Mouse (Mus musculus) hindbrain, embryonic 14.5 days (tissue): Measurements from ENCODE around the gene Rngtt. TPM values are rescaled to one million over a fixed set of nuclear protein-coding genes. Genes with fewer than 3 reads are reported as not detected.

Source experiments
- ATAC-seq: fragments of 200-750 bp; cut with Nextera tagmentation; 2 replicates; pipeline ENCODE4 v1.8.0; 2017; ENCODE audit warnings: moderate number of reproducible peaks, mild to moderate bottlenecking, moderate TSS enrichment, moderate library complexity; ENCODE audit not compliant: low FRiP score
- DNase-seq: peaks from one replicate; pipeline ENCODE4 v3.0.0-alpha.2; 2015; ENCODE audit warnings: low spot score
- H3K27ac ChIP-seq: fragments of 300-500 bp; sonication (generic); 2 replicates; pipeline ENCODE4 v1.5.1; 2014; ENCODE audit warnings: mild to moderate bottlenecking, moderate library complexity
- H3K27me3 ChIP-seq: fragments of 300-500 bp; sonication (generic); 2 replicates; pipeline ENCODE4 v1.6.1; 2014; ENCODE audit warnings: mild to moderate bottlenecking, low read length, mixed read lengths; ENCODE audit not compliant: control insufficient read depth, insufficient read depth
- H3K36me3 ChIP-seq: fragments of 300-500 bp; sonication (generic); replicated peaks from 2 replicates; pipeline ENCODE4 v1.6.1; 2014; ENCODE audit not compliant: control insufficient read depth, insufficient read depth
- H3K4me1 ChIP-seq: fragments of 300-500 bp; sonication (generic); replicated peaks from 2 replicates; pipeline ENCODE4 v1.6.1; 2014; ENCODE audit warnings: antibody characterized with exemption, low read length, mixed read lengths; ENCODE audit not compliant: control insufficient read depth, insufficient read depth
- H3K4me2 ChIP-seq: fragments of 300-500 bp; sonication (generic); replicated peaks from 2 replicates; pipeline ENCODE4 v1.6.1; 2014; ENCODE audit warnings: mild to moderate bottlenecking, moderate library complexity
- H3K4me3 ChIP-seq: fragments of 300-500 bp; sonication (generic); replicated peaks from 2 replicates; pipeline ENCODE4 v1.5.1; 2014; ENCODE audit warnings: mild to moderate bottlenecking, low read length
- H3K9ac ChIP-seq: fragments of 300-500 bp; sonication (generic); 2 replicates; pipeline ENCODE4 v1.6.1; 2014
- H3K9me3 ChIP-seq: fragments of 300-500 bp; sonication (generic); 2 replicates; pipeline ENCODE4 v1.6.1; 2016; ENCODE audit warnings: low read length; ENCODE audit not compliant: control insufficient read depth
- WGBS: fragments of 180-500 bp; shearing (Covaris S2); extraction: QIAGEN DNeasy Blood & Tissue Kit; methylation state at CpG from one replicate; pipeline ENCODE4 v1.1.7; 2014; 5-methylcytosine and 5-hydroxymethylcytosine counted together
- polyA plus RNA-seq: library from polyadenylated mRNA; unstranded; fragments of >200 nt; fragmentation: Nextera tagmentation; extraction: Ambion mirVana; gene quantifications from 2 replicates; pipeline ENCODE4 v1.2.1, GENCODE M21; 2014

Rngtt gene
- polyA plus RNA-seq, 1 experiment from 2014 or later = 26.5 TPM

DNA sequence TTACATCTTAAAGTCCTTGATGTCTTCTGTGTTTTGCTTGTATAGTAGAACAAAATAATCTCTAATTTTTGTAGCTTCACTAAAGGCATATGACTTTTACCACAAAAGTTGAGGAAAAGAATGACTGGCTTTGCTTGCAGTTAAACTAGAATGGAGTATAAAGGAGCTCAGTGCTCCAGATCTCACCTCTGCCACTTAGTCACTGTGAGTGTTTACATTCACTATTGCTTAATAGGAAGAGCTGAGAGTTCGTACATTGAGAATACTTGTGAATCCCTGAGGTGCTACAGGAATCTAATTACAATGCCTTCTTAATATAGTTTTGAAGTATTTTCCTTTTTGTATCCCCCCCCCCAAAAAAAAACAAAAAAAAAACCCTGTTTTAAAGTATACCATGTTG lies 154.3 kb downstream of the Rngtt start:
- Histone ChIP-seq H3K4me3 (no peak overlapping the region), H3K36me3 (no peaks in the 10 kb centered on the region), H3K9ac (no peak overlapping the region), H3K27me3 (no peaks in the 10 kb centered on the region), H3K4me1 (no peaks in the 10 kb centered on the region), H3K4me2 (no peak overlapping the region), H3K27ac (no peak overlapping the region), H3K9me3 (no peaks in the 10 kb centered on the region)
- ATAC-seq (no peak), DNase-seq (no peak)
- WGBS = 77% methylated on average over 1 of the region's 1 CpGs

- ATAC-seq (no peak), DNase-seq (no peak)
- Histone ChIP-seq H3K4me3 (no peak overlapping the region), H3K9ac (no peak overlapping the region), H3K36me3 (no peaks in the 10 kb centered on the region), H3K27ac (no peak overlapping the region), H3K4me1 (no peaks in the 10 kb centered on the region), H3K27me3 (no peaks in the 10 kb centered on the region), H3K4me2 (no peak overlapping the region), H3K9me3 (no peaks in the 10 kb centered on the region)
- 92% methylated on average over 3 of the region's 3 CpGs for WGBS
Observed at GRCm38 (mm10) chr4:33465871-33466270, 155.8 kb downstream of the Rngtt start.

DNA sequence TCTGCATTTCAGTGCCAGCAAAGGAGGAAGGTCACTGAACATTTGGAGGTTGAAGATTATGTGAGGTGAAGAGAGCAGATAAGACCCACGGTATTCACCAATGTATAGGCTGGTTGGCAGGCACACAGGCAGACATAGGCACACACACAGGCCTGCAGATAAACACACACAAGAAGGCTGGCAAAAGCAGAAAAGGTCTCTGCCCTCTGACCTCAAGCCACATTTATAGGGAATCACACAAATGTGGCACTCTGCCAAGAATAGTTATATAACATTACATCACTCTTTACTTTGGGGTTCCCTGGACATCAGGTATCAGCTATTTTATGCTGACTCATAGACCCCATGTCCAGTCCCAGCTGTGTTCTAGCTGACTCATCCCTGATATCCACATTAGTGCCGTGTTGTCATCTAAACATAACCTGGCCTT lies 156.9 kb downstream of the Rngtt start:
- H3K4me2 ChIP-seq = no peak overlapping the region
- 89% methylated on average over 2 of the region's 2 CpGs for WGBS
- H3K27ac ChIP-seq = no peak overlapping the region
- no peaks in the 10 kb centered on the region for H3K9me3 ChIP-seq
- no peak for DNase-seq
- no peak for ATAC-seq
- no peaks in the 10 kb centered on the region for H3K36me3 ChIP-seq
- no peak overlapping the region for H3K4me3 ChIP-seq
- H3K27me3 ChIP-seq = no peaks in the 10 kb centered on the region
- H3K9ac ChIP-seq = no peak overlapping the region
- no peaks in the 10 kb centered on the region for H3K4me1 ChIP-seq

GRCm38 (mm10) chr4:33467627-33468026 lies 157.5 kb downstream of the Rngtt start:
- H3K36me3 ChIP-seq = no peaks in the 10 kb centered on the region
- H3K9ac ChIP-seq = no peak overlapping the region
- DNase-seq (no peak), ATAC-seq (no peak)
- no peaks in the 10 kb centered on the region for H3K4me1 ChIP-seq
- H3K4me2 ChIP-seq = no peak overlapping the region
- no peak overlapping the region for H3K27ac ChIP-seq
- H3K9me3 ChIP-seq = no peaks in the 10 kb centered on the region
- no peaks in the 10 kb centered on the region for H3K27me3 ChIP-seq
- H3K4me3 ChIP-seq = no peak overlapping the region
- WGBS = 87% methylated on average over 1 of the region's 1 CpGs

GRCm38 (mm10) chr4:33468151-33468550 lies 158.0 kb downstream of the Rngtt start:
- H3K4me1 ChIP-seq = no peaks in the 10 kb centered on the region
- no peaks in the 10 kb centered on the region for H3K36me3 ChIP-seq
- H3K4me3 ChIP-seq = no peak overlapping the region
- no peaks in the 10 kb centered on the region for H3K9me3 ChIP-seq
- DNase-seq = no peak
- H3K9ac ChIP-seq = no peak overlapping the region
- no peak overlapping the region for H3K4me2 ChIP-seq
- ATAC-seq = no peak
- H3K27me3 ChIP-seq = no peaks in the 10 kb centered on the region
- 87% methylated on average over 3 of the region's 3 CpGs for WGBS
- no peak overlapping the region for H3K27ac ChIP-seq

DNA sequence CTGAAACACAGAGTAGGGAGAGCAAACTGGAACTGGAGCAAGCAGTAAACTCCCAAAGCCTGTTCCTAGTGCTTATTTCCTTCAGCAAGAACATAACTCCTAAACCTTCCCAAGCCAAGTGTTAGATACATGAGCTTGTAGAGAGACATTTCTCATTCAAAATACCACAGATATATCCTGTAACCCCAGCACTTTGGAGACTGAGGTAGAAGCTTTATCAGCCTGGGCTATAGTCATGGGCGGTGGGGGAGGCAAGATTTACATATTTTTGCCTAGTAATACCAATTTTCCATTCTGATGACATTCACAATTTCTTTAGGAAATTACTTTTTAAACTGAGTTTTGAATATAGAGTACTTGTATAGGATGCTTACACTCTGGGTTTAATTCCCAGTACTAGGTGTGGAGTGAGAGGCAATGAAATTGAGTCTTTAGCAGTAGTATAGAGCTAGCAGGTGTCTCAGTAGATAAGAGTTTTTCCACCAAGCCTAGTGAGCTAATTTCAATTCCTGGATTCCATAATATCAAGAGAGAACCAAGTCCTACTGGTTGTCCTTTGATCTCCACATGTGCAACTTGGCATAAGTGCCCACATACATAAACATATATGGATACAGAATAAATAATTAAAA lies 160.7 kb downstream of the Rngtt start:
- H3K9me3 ChIP-seq = no peaks in the 10 kb centered on the region

DNA sequence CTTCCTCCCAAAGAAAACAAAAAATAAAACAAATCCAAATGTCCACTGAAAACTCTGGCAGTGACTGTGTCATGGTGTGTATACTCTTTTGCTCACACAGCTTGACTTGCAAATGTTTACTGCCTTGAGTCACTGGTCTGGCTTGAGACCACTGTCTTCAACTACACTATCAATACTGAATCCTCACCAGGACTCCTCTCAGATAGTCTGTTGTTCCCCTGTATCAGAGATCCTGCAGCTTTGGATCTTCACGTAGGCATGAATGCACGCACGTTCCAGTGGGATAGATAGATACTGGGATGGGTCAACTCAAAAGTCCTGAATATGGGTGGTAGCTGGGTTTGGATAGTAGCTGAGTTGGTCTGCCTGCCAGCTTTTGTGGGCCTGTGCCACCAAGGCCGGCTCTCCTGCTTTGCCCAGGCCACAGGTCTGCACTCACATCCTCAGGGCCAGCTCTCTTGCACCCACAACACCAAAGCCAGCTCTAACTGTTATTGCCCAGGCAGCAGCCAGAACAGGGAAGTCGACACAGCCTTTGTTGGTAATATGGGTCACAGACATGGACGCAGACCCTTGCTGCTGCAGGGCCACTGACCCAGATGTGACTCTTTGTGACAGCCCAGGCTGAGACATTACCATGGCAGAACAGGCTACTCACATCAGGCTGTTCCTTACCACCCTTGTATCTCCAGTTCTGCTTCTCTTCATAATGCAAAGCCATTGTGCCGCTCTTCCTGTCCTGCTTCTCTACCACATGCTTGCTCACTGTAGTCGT lies 168.1 kb downstream of the Rngtt start:
- H3K9me3 ChIP-seq = no peaks in the 10 kb centered on the region
- no peaks in the 10 kb centered on the region for H3K4me1 ChIP-seq
- ATAC-seq = no peak
- no peak overlapping the region for H3K4me3 ChIP-seq
- no peak overlapping the region for H3K9ac ChIP-seq
- H3K4me2 ChIP-seq = no peak overlapping the region
- DNase-seq = no peak
- 91% methylated on average over 8 of the region's 8 CpGs for WGBS
- no peaks in the 10 kb centered on the region for H3K36me3 ChIP-seq
- no peaks in the 10 kb centered on the region for H3K27me3 ChIP-seq
- no peak overlapping the region for H3K27ac ChIP-seq

More for the DNA sequence above, 160.7 kb downstream of the Rngtt start:
- Histone ChIP-seq H3K27me3 (no peaks in the 10 kb centered on the region), H3K36me3 (no peaks in the 10 kb centered on the region), H3K4me2 (no peak overlapping the region), H3K9ac (no peak overlapping the region), H3K27ac (no peak overlapping the region), H3K4me1 (no peaks in the 10 kb centered on the region), H3K4me3 (no peak overlapping the region)
- ATAC-seq (no peak), DNase-seq (no peak)
- 100% methylated on average over 1 of the region's 1 CpGs for WGBS

DNA sequence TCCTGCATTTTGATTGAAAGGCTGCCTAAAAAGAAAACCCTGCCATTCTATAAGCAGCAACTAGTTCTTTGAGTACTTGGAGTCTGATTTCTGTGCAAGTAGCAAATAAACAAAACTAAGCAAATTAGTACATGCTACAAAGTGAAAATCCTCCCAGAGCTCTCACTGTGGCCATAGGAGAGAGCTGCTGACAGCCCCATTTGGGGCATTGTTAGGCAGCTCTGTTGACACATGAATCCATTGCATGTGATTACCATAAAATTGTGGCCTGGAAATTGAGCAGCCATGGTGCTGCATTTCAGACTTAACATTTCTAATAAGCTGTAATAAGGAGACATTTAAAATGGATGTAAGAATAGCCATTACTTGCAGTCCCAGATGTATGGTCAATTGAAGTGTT lies 171.6 kb downstream of the Rngtt start:
- Histone ChIP-seq H3K27ac (no peak overlapping the region), H3K9me3 (no peaks in the 10 kb centered on the region), H3K36me3 (no peaks in the 10 kb centered on the region), H3K9ac (no peak overlapping the region), H3K4me3 (no peak overlapping the region), H3K27me3 (no peaks in the 10 kb centered on the region), H3K4me2 (no peak overlapping the region), H3K4me1 (no peaks in the 10 kb centered on the region)
- no peak for DNase-seq
- no peak for ATAC-seq

GRCm38 (mm10) chr4:33486050-33486449 lies 175.9 kb downstream of the Rngtt start:
- ATAC-seq (no peak), DNase-seq (no peak)
- Histone ChIP-seq H3K36me3 (no peaks in the 10 kb centered on the region), H3K4me3 (no peak overlapping the region), H3K27me3 (no peaks in the 10 kb centered on the region), H3K4me1 (no peaks in the 10 kb centered on the region), H3K9ac (no peak overlapping the region), H3K27ac (no peak overlapping the region), H3K9me3 (no peaks in the 10 kb centered on the region), H3K4me2 (no peak overlapping the region)
- WGBS = 56% methylated on average over 1 of the region's 1 CpGs
